Mouse (Mus musculus) small intestine, adult 2 months (tissue): ENCODE data around the gene Hsf5. TPM values are rescaled to one million over a fixed set of nuclear protein-coding genes. Genes with fewer than 3 reads are reported as not detected.
A peak's percentile ranks its signal among the peaks of the same experiment; 100 is the strongest.

Experiments
- H3K27ac ChIP-seq: fragments of 200-500 bp; 2 replicates; pipeline ENCODE4 v1.5.1; 2012; ENCODE audit warnings: low read depth, low read length, control low read depth, inconsistent platforms; ENCODE audit not compliant: insufficient read depth
- H3K27me3 ChIP-seq: fragments of 200-500 bp; 2 replicates; pipeline ENCODE4 v1.6.1; 2012; ENCODE audit warnings: mild to moderate bottlenecking, moderate library complexity, low read length, inconsistent platforms; ENCODE audit not compliant: control insufficient read depth, insufficient read depth
- H3K36me3 ChIP-seq: fragments of 200-500 bp; 2 replicates; pipeline ENCODE4 v1.6.1; 2012; ENCODE audit warnings: mild to moderate bottlenecking, low read length, control low read depth, inconsistent platforms; ENCODE audit not compliant: control insufficient read depth, insufficient read depth
- H3K4me1 ChIP-seq: fragments of 200-500 bp; 2 replicates; pipeline ENCODE4 v1.6.1; 2012; ENCODE audit warnings: low read length, inconsistent platforms, mixed read lengths; ENCODE audit not compliant: control insufficient read depth, insufficient read depth, insufficient read length
- H3K4me3 ChIP-seq: fragments of 200-500 bp; 2 replicates; pipeline ENCODE4 v1.5.1; 2012; ENCODE audit warnings: low read depth, mild to moderate bottlenecking, control low read depth, inconsistent platforms, low read length, moderate library complexity
- CTCF ChIP-seq: fragments of 200-500 bp; IDR thresholded peaks from 2 replicates; pipeline ENCODE4 v1.5.1; 2012; ENCODE audit warnings: low read depth, mild to moderate bottlenecking, control low read depth, inconsistent platforms, low read length, moderate library complexity, mixed read lengths; ENCODE audit not compliant: insufficient replicate concordance, insufficient read length; ENCODE audit errors: extremely low read depth
- POLR2A ChIP-seq: fragments of 200-500 bp; IDR thresholded peaks from 2 replicates; pipeline ENCODE4 v1.6.1; 2012; ENCODE audit warnings: low read depth, mild to moderate bottlenecking, control low read depth, inconsistent platforms, low read length, moderate library complexity
- WGBS: fragments of 180-500 bp; shearing (Covaris S2); methylation state at CpG from one replicate; pipeline ENCODE4 v1.1.7; 2018; 5-methylcytosine and 5-hydroxymethylcytosine counted together
- polyA plus RNA-seq: library from polyadenylated mRNA; depleted of rRNA; stranded (reverse); fragments of >200 nt; gene quantifications from 2 replicates; pipeline ENCODE4 v1.2.3, GENCODE M21; 2012

The Hsf5 gene
- polyA plus RNA-seq, 1 experiment, result 0.34 TPM

DNA sequence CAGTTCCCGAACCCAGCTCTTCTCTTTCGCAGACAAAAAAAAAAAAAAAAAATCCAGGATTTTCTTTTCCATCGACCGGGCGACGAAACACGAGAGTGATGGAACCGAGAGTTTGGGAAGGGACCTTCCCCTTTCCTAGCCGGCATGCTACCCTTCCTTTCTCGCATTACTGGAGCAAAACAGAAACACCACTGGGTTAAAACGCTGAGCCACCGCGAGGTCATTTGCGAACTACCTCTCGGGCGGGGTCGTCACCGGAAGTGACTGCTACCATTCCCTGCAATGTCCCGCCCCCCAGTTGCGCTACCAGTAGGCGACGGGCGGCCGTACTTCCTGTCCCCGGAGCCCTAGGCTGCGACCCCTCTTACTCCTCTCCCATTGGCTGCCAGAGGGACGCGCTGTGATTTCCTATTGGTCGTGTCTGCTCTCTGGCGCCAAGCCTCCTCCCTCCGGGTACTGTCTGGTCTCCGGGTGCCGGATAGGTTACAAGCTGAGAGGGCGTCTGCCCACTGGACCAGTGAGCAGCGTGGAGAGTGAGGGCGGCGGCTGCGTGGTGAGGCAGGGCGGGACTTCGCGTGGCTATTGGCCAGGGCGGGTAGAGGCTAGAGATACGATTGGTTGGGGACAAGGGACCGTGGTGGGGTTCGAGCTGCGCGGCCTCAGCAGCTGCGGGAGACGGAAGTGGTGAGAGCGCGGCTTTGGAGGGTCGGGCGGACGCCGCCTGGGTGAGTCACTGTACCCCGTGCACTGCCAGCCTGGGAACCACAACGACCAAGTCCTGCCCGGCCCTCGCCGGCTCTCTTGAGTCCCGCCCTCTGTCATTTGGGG is 25.2 kb upstream of the Hsf5 start, which contains the start of gene Mtmr4:
TSS of gene Mtmr4 (plus strand) at position 637 of the 828 bp plus-strand sequence.
- Histone ChIP-seq H3K4me1 (peaks cover 2% of the 10 kb centered on the region; the same call in 1 of the 2 replicates), H3K4me3 (peak within 1 kb of the TSS; percentile 70), H3K27me3 (no peaks in the 10 kb centered on the region), H3K36me3 (peaks cover 2% of the 10 kb centered on the region), H3K27ac (peak within 1 kb of the TSS; percentile 92)
- 1% methylated on average over 61 of the region's 61 CpGs for WGBS
- TF ChIP-seq POLR2A (peak; percentile 96), CTCF (no peak)

DNA sequence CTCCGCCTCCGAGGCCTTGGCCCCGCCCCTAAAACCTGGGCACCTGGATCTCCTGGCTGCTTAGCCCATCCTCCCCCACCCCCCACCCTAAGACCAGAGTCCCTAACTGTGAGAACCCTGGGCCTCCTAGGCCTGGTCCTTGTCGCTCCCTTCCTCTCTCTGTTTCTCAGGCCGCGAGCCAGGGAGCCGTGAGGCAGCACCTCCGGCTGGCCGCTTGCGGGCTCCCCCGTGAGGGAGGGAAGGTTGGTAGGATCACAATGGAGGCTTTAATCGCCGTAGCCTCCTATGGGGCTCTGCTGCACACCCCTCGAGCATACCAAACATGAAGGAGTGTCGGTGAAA is 24.6 kb upstream of the Hsf5 start:
- Histone ChIP-seq H3K27me3 (no peaks in the 10 kb centered on the region), H3K27ac (peak overlapping the region; percentile 92), H3K4me1 (peaks cover 2% of the 10 kb centered on the region; the same call in 1 of the 2 replicates), H3K4me3 (peak overlapping the region; percentile 70), H3K36me3 (peaks cover 6% of the 10 kb centered on the region)
- TF ChIP-seq POLR2A, result no peak; the same call in 1 of the 2 replicates
- WGBS, result 0% methylated on average over 15 of the region's 15 CpGs

DNA sequence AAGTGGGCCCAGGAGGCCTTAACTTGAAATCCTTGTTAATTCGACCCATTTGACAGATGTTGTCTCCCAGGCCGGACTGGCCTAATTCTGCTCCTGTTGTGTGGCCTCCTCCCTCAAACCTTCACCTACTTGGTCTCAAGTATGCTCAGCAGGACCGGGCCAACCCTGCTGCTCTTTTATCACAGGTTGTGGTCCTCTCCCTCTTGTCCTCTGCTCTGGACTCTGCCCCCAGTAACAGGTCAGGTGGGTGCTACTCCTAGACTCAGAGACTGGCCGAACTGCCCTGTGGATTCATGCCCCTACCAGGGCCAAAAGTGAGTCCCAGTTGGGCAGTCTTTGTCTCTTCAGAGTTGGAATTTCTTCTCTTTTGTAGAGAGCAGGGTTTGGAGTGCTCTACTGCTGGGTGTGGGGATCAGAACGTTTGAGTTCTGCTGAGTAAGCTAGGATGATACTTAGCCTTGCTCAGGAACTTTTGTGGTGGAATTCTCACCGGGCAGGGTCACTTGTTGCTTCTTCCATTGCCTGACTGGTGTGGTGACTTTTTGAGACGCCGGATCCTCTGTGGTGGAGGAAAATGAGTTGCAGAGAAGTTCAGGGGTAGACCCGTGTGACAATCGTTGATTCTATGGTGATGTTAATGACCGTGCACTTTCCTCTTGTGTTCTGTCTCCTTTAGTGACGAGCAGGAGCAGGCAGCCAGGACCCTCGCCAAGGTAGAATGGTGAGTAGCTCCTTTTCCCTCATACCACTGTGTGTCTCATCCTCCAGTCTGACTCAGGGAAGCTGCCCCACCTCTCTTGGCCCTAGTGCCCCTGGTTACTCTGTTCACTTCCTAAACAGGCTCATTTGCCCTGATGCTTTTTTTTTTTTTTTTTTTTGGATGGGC is 24.0 kb upstream of the Hsf5 start:
- no peaks in the 10 kb centered on the region for H3K27me3 ChIP-seq
- WGBS, result 14% methylated on average over 13 of the region's 13 CpGs
- peak overlapping the region; percentile 70 for H3K4me3 ChIP-seq
- H3K27ac ChIP-seq, result peak overlapping the region; percentile 92
- TF ChIP-seq CTCF, result no peak
- TF ChIP-seq POLR2A, result peak; percentile 61; the same call in 1 of the 2 replicates
- H3K36me3 ChIP-seq, result peaks cover 12% of the 10 kb centered on the region
- peaks cover 2% of the 10 kb centered on the region; the same call in 1 of the 2 replicates for H3K4me1 ChIP-seq

GRCm38 (mm10) chr11:87595327-87595841 is 21.6 kb upstream of the Hsf5 start:
- 1% methylated on average over 35 of the region's 37 CpGs for WGBS
- Histone ChIP-seq H3K4me1 (peaks cover 15% of the 10 kb centered on the region), H3K36me3 (peaks cover 34% of the 10 kb centered on the region), H3K4me3 (peak overlapping the region; percentile 79), H3K27me3 (no peaks in the 10 kb centered on the region), H3K27ac (peak overlapping the region; percentile 92)
- TF ChIP-seq POLR2A, result 0 out of 2 replicates have a peak, but pooled peaks have one; percentile 30
- no peak for TF ChIP-seq CTCF

DNA sequence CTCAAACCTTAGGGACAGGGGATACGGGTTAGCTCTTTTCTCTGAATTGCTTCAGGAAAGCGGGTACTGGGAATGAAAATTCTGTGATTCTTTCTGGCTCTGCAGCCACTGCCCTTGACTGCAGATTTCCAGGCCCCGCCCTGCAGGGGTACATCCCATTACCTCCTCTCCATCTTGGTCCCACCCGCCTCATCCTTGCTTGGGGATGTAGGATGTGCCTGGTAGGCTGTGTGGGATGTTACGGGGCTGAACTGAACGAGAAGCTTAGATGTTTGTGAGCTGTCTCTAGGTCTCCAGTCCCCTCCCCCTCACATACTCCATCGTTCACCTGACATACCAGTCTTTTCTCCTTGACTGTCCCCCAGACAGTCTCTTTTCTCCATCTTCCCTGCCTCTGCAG is 21.0 kb upstream of the Hsf5 start:
- Histone ChIP-seq H3K36me3 (peaks cover 40% of the 10 kb centered on the region), H3K4me1 (peaks cover 15% of the 10 kb centered on the region), H3K4me3 (peak overlapping the region; percentile 79), H3K27ac (peak overlapping the region; percentile 13; the same call in 1 of the 2 replicates), H3K27me3 (no peaks in the 10 kb centered on the region)
- WGBS, result 32% methylated on average over 7 of the region's 7 CpGs
- no peak for TF ChIP-seq POLR2A
- TF ChIP-seq CTCF, result no peak

GRCm38 (mm10) chr11:87596492-87596891 is 20.5 kb upstream of the Hsf5 start:
- peaks cover 44% of the 10 kb centered on the region for H3K36me3 ChIP-seq
- H3K4me3 ChIP-seq, result peak overlapping the region; percentile 79; the same call in 1 of the 2 replicates
- peaks cover 15% of the 10 kb centered on the region for H3K4me1 ChIP-seq
- 66% methylated on average over 2 of the region's 2 CpGs for WGBS
- no peak overlapping the region for H3K27ac ChIP-seq
- no peaks in the 10 kb centered on the region for H3K27me3 ChIP-seq
- TF ChIP-seq POLR2A (no peak), CTCF (no peak)
